Mouse (Mus musculus): ENCODE results near the gene Stx1a. TPM values are rescaled to one million over a fixed set of nuclear protein-coding genes. Genes with fewer than 3 reads are reported as not detected.

Gene Stx1a
- polyA plus RNA-seq (2015; fragmentation: Nextera tagmentation; extraction: Ambion mirVana): 11.8 and 12.3 TPM in 2 replicates

- ATAC-seq (ENCODE audit: insufficient read depth, low FRiP score, low read depth): peak; percentile 90
- no peaks in the 10 kb centered on the region for H3K9me3 ChIP-seq
- peak within 1 kb of the TSS; percentile 69 for H3K9ac ChIP-seq
- no peaks in the 10 kb centered on the region for H3K27me3 ChIP-seq (replicated peaks)
- H3K4me3 ChIP-seq (replicated peaks): peak within 1 kb of the TSS; percentile 69
- H3K4me2 ChIP-seq: peak within 1 kb of the TSS; percentile 94
- under 1% methylated on average over 47 of the region's 61 CpGs for WGBS
- no peaks in the 10 kb centered on the region for H3K36me3 ChIP-seq
- peak within 1 kb of the TSS; percentile 51; the same call in 1 of the 2 replicates for H3K27ac ChIP-seq
- H3K4me1 ChIP-seq: peaks cover 35% of the 10 kb centered on the region
Observed at GRCm38 (mm10) chr5:135023344-135024173, at the start of gene Stx1a. TSS of gene Stx1a (plus strand) at chr5:135023482.

DNA sequence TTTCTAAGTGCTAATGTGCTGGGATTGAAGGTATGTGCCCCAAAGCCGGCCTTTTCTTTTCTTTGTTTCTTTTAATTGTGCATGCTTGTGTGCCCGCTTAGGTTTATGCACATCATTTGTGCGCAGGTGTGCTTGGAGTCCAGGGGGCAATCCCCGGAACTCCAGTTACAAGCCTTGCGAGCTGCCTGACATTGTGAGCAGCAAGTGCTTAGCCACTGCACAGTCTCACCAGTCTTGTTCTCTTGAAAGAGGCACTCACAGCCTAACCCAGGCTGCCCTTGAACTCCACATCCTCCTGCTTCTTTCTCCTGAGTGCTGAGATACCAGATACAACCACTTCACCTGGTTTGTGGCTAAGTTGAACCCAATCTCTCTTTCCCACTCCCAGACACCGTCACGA lies 49.8 kb upstream of the Stx1a start:
- no peak overlapping the region for H3K9ac ChIP-seq
- no peak for ATAC-seq (ENCODE audit: insufficient read depth, low FRiP score, low read depth)
- H3K9me3 ChIP-seq: no peaks in the 10 kb centered on the region
- 77% methylated on average over 7 of the region's 7 CpGs for WGBS
- H3K4me1 ChIP-seq: no peaks in the 10 kb centered on the region
- no peak overlapping the region for H3K27ac ChIP-seq
- no peak overlapping the region for H3K4me3 ChIP-seq (replicated peaks)
- H3K27me3 ChIP-seq (replicated peaks): no peaks in the 10 kb centered on the region
- no peak overlapping the region for H3K4me2 ChIP-seq
- H3K36me3 ChIP-seq: no peaks in the 10 kb centered on the region

DNA sequence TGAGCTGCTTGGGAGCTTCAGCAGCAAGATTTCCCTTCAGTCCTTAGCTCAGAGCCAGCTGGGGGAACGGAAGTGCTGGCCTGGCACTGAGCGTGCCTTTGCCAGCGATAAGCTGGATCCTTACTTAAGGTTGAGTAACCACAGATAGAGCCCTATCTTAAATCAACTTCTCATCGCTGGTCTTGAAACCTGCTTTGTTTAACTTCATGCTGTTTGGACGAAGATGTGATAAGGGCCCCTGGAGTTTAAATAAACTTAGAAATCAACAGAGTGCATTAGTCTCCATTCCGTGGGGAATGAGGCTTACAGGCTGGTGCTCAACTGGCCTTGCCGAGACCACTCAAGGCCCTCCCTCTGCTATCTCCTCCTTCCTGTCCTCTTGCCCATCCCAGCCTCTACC lies 49.0 kb upstream of the Stx1a start:
- Histone ChIP-seq H3K9me3 (no peaks in the 10 kb centered on the region), H3K4me3 (replicated peaks) (no peak overlapping the region), H3K27me3 (replicated peaks) (no peaks in the 10 kb centered on the region), H3K4me1 (no peaks in the 10 kb centered on the region), H3K9ac (no peak overlapping the region), H3K36me3 (no peaks in the 10 kb centered on the region), H3K4me2 (no peak overlapping the region), H3K27ac (0 out of 2 replicates have a peak overlapping the region, but pooled peaks have one; percentile 12)
- peak; percentile 86 for ATAC-seq (ENCODE audit: insufficient read depth, low FRiP score, low read depth)
- WGBS: 26% methylated on average over 7 of the region's 7 CpGs

- 42% methylated on average over 2 of the region's 2 CpGs for WGBS
- Histone ChIP-seq H3K36me3 (no peaks in the 10 kb centered on the region), H3K27ac (no peak overlapping the region), H3K4me1 (no peaks in the 10 kb centered on the region), H3K4me3 (replicated peaks) (no peak overlapping the region), H3K9me3 (no peaks in the 10 kb centered on the region), H3K9ac (no peak overlapping the region), H3K4me2 (no peak overlapping the region), H3K27me3 (replicated peaks) (no peaks in the 10 kb centered on the region)
- no peak for ATAC-seq (ENCODE audit: insufficient read depth, low FRiP score, low read depth)
Observed at GRCm38 (mm10) chr5:134974921-134975320, 48.4 kb upstream of the Stx1a start.

DNA sequence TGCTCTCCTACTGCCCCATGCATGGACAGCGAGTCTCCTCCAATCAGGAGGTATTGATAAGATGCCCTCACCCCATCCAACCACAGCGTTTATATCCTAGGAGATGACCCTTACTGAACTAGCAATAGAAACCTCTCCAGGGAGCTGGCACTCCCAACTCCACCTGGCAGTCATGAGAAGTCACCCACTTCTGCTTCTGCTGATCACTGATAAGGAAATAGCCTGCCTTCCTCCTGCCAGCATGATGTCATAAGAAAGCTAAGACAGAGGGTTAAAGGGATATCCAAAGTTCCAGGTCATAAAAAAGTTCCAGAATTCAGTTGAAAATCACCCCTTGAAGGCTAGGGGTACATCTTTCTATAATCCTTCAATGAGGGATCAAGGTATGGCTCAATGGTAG lies 47.1 kb upstream of the Stx1a start:
- Histone ChIP-seq H3K27ac (no peak overlapping the region), H3K27me3 (replicated peaks) (no peaks in the 10 kb centered on the region), H3K4me2 (no peak overlapping the region), H3K4me3 (replicated peaks) (no peak overlapping the region), H3K9ac (no peak overlapping the region), H3K36me3 (no peaks in the 10 kb centered on the region), H3K4me1 (no peaks in the 10 kb centered on the region), H3K9me3 (no peaks in the 10 kb centered on the region)
- 87% methylated on average over 2 of the region's 2 CpGs for WGBS
- ATAC-seq (ENCODE audit: insufficient read depth, low FRiP score, low read depth): peak; percentile 48; the same call in 1 of the 2 replicates

DNA sequence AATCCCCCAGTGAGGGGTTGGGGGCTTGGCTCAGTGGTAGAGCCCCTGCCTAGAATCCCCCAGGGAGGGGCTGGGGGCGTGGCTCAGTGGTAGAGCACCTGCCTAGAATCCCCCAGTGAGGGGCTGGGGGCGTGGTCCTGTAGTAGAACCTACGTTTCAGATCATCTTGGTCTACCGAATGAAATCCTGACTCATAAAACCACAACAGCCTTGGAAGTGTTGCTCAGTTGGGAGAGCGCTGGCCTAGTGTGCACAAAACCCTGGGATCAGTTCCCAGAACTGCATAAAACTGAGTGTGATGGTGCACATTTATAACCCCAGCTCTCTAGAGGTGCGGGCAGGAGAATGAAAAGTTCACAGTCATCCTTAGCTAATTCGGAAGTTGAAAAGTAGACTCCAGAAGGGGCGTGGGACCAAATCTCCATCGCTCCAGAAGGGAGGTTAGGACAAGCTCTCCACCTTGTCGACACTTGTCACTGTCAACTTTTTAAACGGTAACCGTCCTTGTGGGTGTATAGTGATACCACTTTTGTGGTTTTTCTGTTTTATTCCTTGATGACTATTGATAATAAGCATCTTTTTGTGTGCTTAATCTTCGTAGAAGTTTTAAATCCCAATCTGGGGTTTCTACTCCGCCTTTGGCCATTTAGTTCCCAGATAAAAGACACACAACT lies 46.6 kb upstream of the Stx1a start:
- H3K27ac ChIP-seq: no peak overlapping the region
- no peak overlapping the region for H3K4me3 ChIP-seq (replicated peaks)
- ATAC-seq (ENCODE audit: insufficient read depth, low FRiP score, low read depth): no peak
- no peaks in the 10 kb centered on the region for H3K36me3 ChIP-seq
- H3K27me3 ChIP-seq (replicated peaks): no peaks in the 10 kb centered on the region
- H3K9ac ChIP-seq: no peak overlapping the region
- no peak overlapping the region for H3K4me2 ChIP-seq
- no peaks in the 10 kb centered on the region for H3K9me3 ChIP-seq
- 86% methylated on average over 14 of the region's 14 CpGs for WGBS
- no peaks in the 10 kb centered on the region for H3K4me1 ChIP-seq

- Histone ChIP-seq H3K27me3 (replicated peaks) (no peaks in the 10 kb centered on the region), H3K9ac (no peak overlapping the region), H3K9me3 (no peaks in the 10 kb centered on the region), H3K27ac (no peak overlapping the region), H3K4me3 (replicated peaks) (no peak overlapping the region), H3K4me2 (no peak overlapping the region), H3K4me1 (no peaks in the 10 kb centered on the region), H3K36me3 (no peaks in the 10 kb centered on the region)
- ATAC-seq (ENCODE audit: insufficient read depth, low FRiP score, low read depth): no peak
- WGBS: 73% methylated on average over 4 of the region's 4 CpGs
Observed at GRCm38 (mm10) chr5:134977837-134978236, 45.4 kb upstream of the Stx1a start.

DNA sequence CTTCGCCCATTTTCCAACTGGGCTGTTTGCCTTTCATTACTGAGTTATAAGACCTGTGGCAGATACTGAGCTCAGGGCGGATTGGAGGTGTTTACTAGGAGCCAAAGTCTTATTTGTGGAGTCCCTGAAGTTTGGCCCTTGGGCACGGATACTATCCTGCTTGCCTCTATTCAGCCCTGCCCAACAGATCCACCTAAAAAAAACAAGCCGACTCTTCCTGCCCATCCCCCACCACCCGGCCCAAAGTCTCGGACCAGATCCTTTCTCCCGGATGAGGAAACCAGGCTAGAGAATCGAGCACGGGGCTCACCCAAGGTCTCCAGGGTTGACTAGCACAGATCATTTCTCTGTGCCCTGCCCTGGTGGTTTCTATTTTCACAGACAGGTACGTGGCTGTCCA lies 42.1 kb upstream of the Stx1a start:
- Histone ChIP-seq H3K27me3 (replicated peaks) (peaks cover 16% of the 10 kb centered on the region), H3K4me1 (peaks cover 15% of the 10 kb centered on the region; the same call in 1 of the 2 replicates), H3K9me3 (no peaks in the 10 kb centered on the region), H3K4me3 (replicated peaks) (no peak overlapping the region), H3K9ac (no peak overlapping the region), H3K27ac (no peak overlapping the region), H3K4me2 (no peak overlapping the region), H3K36me3 (no peaks in the 10 kb centered on the region)
- 53% methylated on average over 10 of the region's 10 CpGs for WGBS
- no peak for ATAC-seq (ENCODE audit: insufficient read depth, low FRiP score, low read depth)

DNA sequence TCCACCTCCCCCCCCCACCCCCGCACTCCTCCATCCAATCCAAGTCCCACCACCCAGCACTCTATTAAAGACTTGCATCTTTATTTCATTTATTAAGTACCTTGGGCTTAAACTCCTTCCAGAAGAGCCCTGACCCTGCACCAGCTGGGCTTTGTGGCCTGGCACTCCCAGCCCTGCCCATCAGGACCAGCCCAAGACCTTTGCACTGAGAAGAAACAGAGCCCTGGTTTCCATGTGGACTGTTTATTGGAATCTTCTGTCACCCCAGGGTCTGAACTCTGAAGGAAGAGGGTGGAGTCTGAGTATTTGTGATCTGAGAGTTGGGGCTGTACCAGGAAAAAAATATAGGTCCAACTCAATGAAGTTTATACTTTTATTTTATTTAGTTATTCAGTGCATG lies 40.2 kb upstream of the Stx1a start:
- no peak overlapping the region for H3K27ac ChIP-seq
- no peaks in the 10 kb centered on the region for H3K9me3 ChIP-seq
- H3K4me3 ChIP-seq (replicated peaks): no peak overlapping the region
- 82% methylated on average over 1 of the region's 1 CpGs for WGBS
- peaks cover 20% of the 10 kb centered on the region for H3K4me1 ChIP-seq
- H3K27me3 ChIP-seq (replicated peaks): peaks cover 34% of the 10 kb centered on the region
- no peak overlapping the region for H3K9ac ChIP-seq
- no peak for ATAC-seq (ENCODE audit: insufficient read depth, low FRiP score, low read depth)
- no peak overlapping the region for H3K4me2 ChIP-seq
- no peaks in the 10 kb centered on the region for H3K36me3 ChIP-seq

DNA sequence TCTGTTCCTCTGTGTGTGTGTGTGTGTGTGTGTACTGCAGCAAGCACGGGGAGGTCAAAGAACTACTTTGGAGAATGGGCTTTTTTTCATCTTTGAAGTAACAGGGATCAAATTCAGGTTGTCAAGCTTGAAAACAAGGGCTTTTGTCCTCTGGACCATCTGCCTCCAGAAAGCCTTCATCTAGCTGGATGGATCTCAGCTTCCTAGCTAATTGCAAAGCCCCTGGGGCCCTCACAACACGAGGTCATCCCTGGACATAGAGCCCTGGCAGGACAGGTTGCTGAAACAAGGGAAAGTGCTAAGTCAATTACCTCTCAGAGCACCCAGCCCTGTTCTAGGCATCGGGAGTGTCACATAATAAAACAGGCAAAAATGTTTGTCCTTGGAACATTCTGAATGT lies 39.5 kb upstream of the Stx1a start:
- no peak overlapping the region for H3K9ac ChIP-seq
- no peak for ATAC-seq (ENCODE audit: insufficient read depth, low FRiP score, low read depth)
- no peaks in the 10 kb centered on the region for H3K9me3 ChIP-seq
- WGBS: 26% methylated on average over 3 of the region's 3 CpGs
- no peaks in the 10 kb centered on the region for H3K36me3 ChIP-seq
- no peak overlapping the region for H3K4me3 ChIP-seq (replicated peaks)
- no peak overlapping the region for H3K4me2 ChIP-seq
- peaks cover 34% of the 10 kb centered on the region for H3K27me3 ChIP-seq (replicated peaks)
- H3K4me1 ChIP-seq: peaks cover 20% of the 10 kb centered on the region
- no peak overlapping the region for H3K27ac ChIP-seq

- H3K9ac ChIP-seq: peak within 1 kb of the TSS; percentile 17; the same call in 1 of the 2 replicates
- peaks cover 20% of the 10 kb centered on the region for H3K4me1 ChIP-seq
- H3K27me3 ChIP-seq (replicated peaks): peaks cover 34% of the 10 kb centered on the region
- H3K36me3 ChIP-seq: no peaks in the 10 kb centered on the region
- peak; percentile 91 for ATAC-seq (ENCODE audit: insufficient read depth, low FRiP score, low read depth)
- H3K9me3 ChIP-seq: no peaks in the 10 kb centered on the region
- WGBS: 1% methylated on average over 25 of the region's 25 CpGs
- peak within 1 kb of the TSS; percentile 42 for H3K4me3 ChIP-seq (replicated peaks)
- peak within 1 kb of the TSS; percentile 57 for H3K4me2 ChIP-seq
- peak within 1 kb of the TSS; percentile 84 for H3K27ac ChIP-seq
Observed at GRCm38 (mm10) chr5:134985633-134986297, 37.5 kb upstream of the Stx1a start, which contains the start of gene Cldn3. TSS of gene Cldn3 (plus strand) at chr5:134986214.
